Mouse (Mus musculus): ENCODE results near the gene Cilp2. TPM values are rescaled to one million over a fixed set of nuclear protein-coding genes. Genes with fewer than 3 reads are reported as not detected.

The Cilp2 gene
- polyA plus RNA-seq, 1 experiment = 2.2 TPM

GRCm38 (mm10) chr8:69832298-69832853, 55.1 kb downstream of the Cilp2 start, which contains the start of gene Pbx4:
Gene Pbx4 (plus strand): TSS chr8:69832491.
- WGBS = under 1% methylated on average over 38 of the region's 38 CpGs
- Histone ChIP-seq H3K27me3 (ENCODE audit: control insufficient read depth, insufficient read depth, low read length) (no peaks in the 10 kb centered on the region), H3K4me3 (ENCODE audit: control insufficient read depth, insufficient read depth, low read length) (peak within 1 kb of the TSS; percentile 76), H3K4me1 (replicated peaks; ENCODE audit: control insufficient read depth, insufficient read depth, low read length) (peaks cover 24% of the 10 kb centered on the region), H3K27ac (ENCODE audit: control insufficient read depth, insufficient read depth, low read length) (no peak within 1 kb of the TSS), H3K36me3 (ENCODE audit: control insufficient read depth, insufficient read depth, low read length) (no peaks in the 10 kb centered on the region)
- TF ChIP-seq POLR2A (IDR thresholded peaks at IDR 0.05; ENCODE audit: control insufficient read depth, extremely low read depth, insufficient read depth, low read length, poor library complexity) (0 out of 2 replicates have a peak, but pooled peaks have one; percentile 46), CTCF (IDR thresholded peaks at IDR 0.05; ENCODE audit: borderline replicate concordance, control insufficient read depth, extremely low read depth, insufficient read depth, low read length, poor library complexity) (0 out of 2 replicates have a peak, but pooled peaks have one; percentile 14)
- peak; percentile 95 for DNase-seq

Other genes with a start within 250 kb of the Cilp2 start
- 0.26 and 0.27 TPM in 2 replicates for gene Zfp964, start 233.2 kb downstream of the Cilp2 start, polyA plus RNA-seq (2012; rRNA removed)
- gene Zfp869, start 177.0 kb downstream of the Cilp2 start, polyA plus RNA-seq (2012; rRNA removed) = 3.8 and 4.1 TPM in 2 replicates
- 2.1 and 3.3 TPM in 2 replicates for gene Zfp963, start 137.7 kb downstream of the Cilp2 start, polyA plus RNA-seq (2012; rRNA removed)
- gene Gm20422, start 112.8 kb downstream of the Cilp2 start, polyA plus RNA-seq (2012; rRNA removed) = 1.3 TPM in 1 of 2 replicates, not detected in the other
- gene Atp13a1, start 96.5 kb downstream of the Cilp2 start, polyA plus RNA-seq (2012; rRNA removed) = 213 and 231 TPM in 2 replicates
- 24.4 and 25.6 TPM in 2 replicates for gene Zfp866, start 96.5 kb downstream of the Cilp2 start, polyA plus RNA-seq (2012; rRNA removed)
- gene Gmip, start 79.0 kb downstream of the Cilp2 start, polyA plus RNA-seq (2012; rRNA removed) = 169 and 195 TPM in 2 replicates
- gene Lpar2, start 65.3 kb downstream of the Cilp2 start, polyA plus RNA-seq (2012; rRNA removed) = 10.3 and 12.0 TPM in 2 replicates
- gene Pbx4, start 55.2 kb downstream of the Cilp2 start, polyA plus RNA-seq (2012; rRNA removed) = 29.0 and 34.2 TPM in 2 replicates
- 1.3 and 1.8 TPM in 2 replicates for gene Tssk6, start 14.5 kb upstream of the Cilp2 start, polyA plus RNA-seq (2012; rRNA removed)
- 120 and 150 TPM in 2 replicates for gene Ndufa13, start 14.9 kb upstream of the Cilp2 start, polyA plus RNA-seq (2012; rRNA removed)
- gene Yjefn3, start 15.0 kb upstream of the Cilp2 start, polyA plus RNA-seq (2012; rRNA removed) = 8.0 and 11.7 TPM in 2 replicates
- 84.5 and 116 TPM in 2 replicates for gene Gatad2a, start 108.7 kb upstream of the Cilp2 start, polyA plus RNA-seq (2012; rRNA removed)
- 186 and 190 TPM in 2 replicates for gene Mau2, start 155.0 kb upstream of the Cilp2 start, polyA plus RNA-seq (2012; rRNA removed)
- 17.8 and 18.1 TPM in 2 replicates for gene Sugp1, start 155.1 kb upstream of the Cilp2 start, polyA plus RNA-seq (2012; rRNA removed)
- 5.1 and 5.9 TPM in 2 replicates for gene Tm6sf2, start 185.2 kb upstream of the Cilp2 start, polyA plus RNA-seq (2012; rRNA removed)
- 0.11 and 0.15 TPM in 2 replicates for gene Hapln4, start 195.8 kb upstream of the Cilp2 start, polyA plus RNA-seq (2012; rRNA removed)
- 0.05 and 0.08 TPM in 2 replicates for gene Ncan, start 233.2 kb upstream of the Cilp2 start, polyA plus RNA-seq (2012; rRNA removed)
- 20.7 and 26.9 TPM in 2 replicates for gene Nr2c2ap, start 243.6 kb upstream of the Cilp2 start, polyA plus RNA-seq (2012; rRNA removed)

Measured in thymus, adult 2 months (tissue).